Mouse (Mus musculus) neural tube, embryonic 13.5 days (tissue): Measurements from ENCODE around the gene Tmem54. TPM values are rescaled to one million over a fixed set of nuclear protein-coding genes. Genes with fewer than 3 reads are reported as not detected.

ENCODE experiments used
- ATAC-seq: fragments of 200-750 bp; cut with Nextera tagmentation; 2 replicates; pipeline ENCODE4 v1.8.0; 2017; ENCODE audit warnings: low read depth, mild to moderate bottlenecking, moderate TSS enrichment, moderate library complexity
- H3K27ac ChIP-seq: fragments of 300-500 bp; sonication (generic); replicated peaks from 2 replicates; pipeline ENCODE4 v1.5.1; 2015; ENCODE audit warnings: moderate library complexity, mild to moderate bottlenecking, inconsistent platforms
- H3K27me3 ChIP-seq: fragments of 300-500 bp; sonication (generic); 2 replicates; pipeline ENCODE4 v1.6.1; 2015; ENCODE audit warnings: mild to moderate bottlenecking, inconsistent platforms
- H3K36me3 ChIP-seq: fragments of 300-500 bp; sonication (generic); 2 replicates; pipeline ENCODE4 v1.6.1; 2015; ENCODE audit warnings: mild to moderate bottlenecking, inconsistent platforms
- H3K4me1 ChIP-seq: fragments of 300-500 bp; sonication (generic); replicated peaks from 2 replicates; pipeline ENCODE4 v1.6.1; 2015; ENCODE audit warnings: inconsistent platforms
- H3K4me2 ChIP-seq: fragments of 300-500 bp; sonication (generic); 2 replicates; pipeline ENCODE4 v1.6.1; 2015; ENCODE audit warnings: inconsistent platforms, mild to moderate bottlenecking, moderate library complexity
- H3K4me3 ChIP-seq: fragments of 300-500 bp; sonication (generic); 2 replicates; pipeline ENCODE4 v1.5.1; 2015; ENCODE audit warnings: mild to moderate bottlenecking, inconsistent platforms
- H3K9ac ChIP-seq: fragments of 300-500 bp; sonication (generic); 2 replicates; pipeline ENCODE4 v1.6.1; 2015; ENCODE audit warnings: moderate library complexity, mild to moderate bottlenecking, inconsistent platforms
- H3K9me3 ChIP-seq: fragments of 300-500 bp; sonication (generic); 2 replicates; pipeline ENCODE4 v1.6.1; 2016; ENCODE audit warnings: inconsistent platforms
- WGBS: fragments of 180-500 bp; shearing (Covaris S2); methylation state at CpG from one replicate; pipeline ENCODE4 v1.1.7; 2015; 5-methylcytosine and 5-hydroxymethylcytosine counted together
- polyA plus RNA-seq: library from polyadenylated mRNA; unstranded; fragments of >200 nt; fragmentation: Nextera tagmentation; extraction: Ambion mirVana; gene quantifications from 2 replicates; pipeline ENCODE4 v1.2.1, GENCODE M21; 2015

The Tmem54 gene
- 0.39 TPM in 1 of 2 replicates, not detected in the other for polyA plus RNA-seq

DNA sequence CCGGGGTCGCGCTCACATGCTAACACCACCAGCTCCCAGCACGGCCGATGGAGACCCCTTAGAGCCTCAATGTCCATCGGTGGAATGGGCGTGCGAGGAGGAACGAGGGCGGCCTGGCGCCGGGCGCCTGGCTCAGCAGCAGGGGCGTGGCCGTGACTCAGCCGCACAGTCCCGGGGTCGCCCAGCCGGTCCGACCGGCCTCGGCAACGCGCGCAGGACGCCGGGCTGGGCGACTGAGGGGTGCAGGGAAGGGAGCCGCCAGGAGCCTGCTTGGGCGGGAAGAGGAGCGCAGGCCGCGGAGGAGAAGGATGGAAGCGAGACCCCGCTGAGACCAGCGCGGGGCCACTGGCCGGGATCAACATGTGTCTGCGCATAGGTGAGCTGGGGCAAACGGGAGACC, at the start of gene Tmem54:
Gene Tmem54 (plus strand): TSS at position 193 of the 400 bp plus-strand sequence.
- peak within 1 kb of the TSS; percentile 14; the same call in 1 of the 2 replicates for H3K4me3 ChIP-seq
- peak within 1 kb of the TSS; percentile 46 for H3K4me2 ChIP-seq
- H3K9ac ChIP-seq, result peak within 1 kb of the TSS; percentile 35; the same call in 1 of the 2 replicates
- H3K36me3 ChIP-seq, result no peaks in the 10 kb centered on the region
- ATAC-seq, result no peak
- H3K27me3 ChIP-seq, result peaks cover 57% of the 10 kb centered on the region
- no peak within 1 kb of the TSS for H3K27ac ChIP-seq
- WGBS, result 2% methylated on average over 40 of the region's 40 CpGs
- H3K4me1 ChIP-seq, result peaks cover 7% of the 10 kb centered on the region; the same call in 1 of the 2 replicates
- H3K9me3 ChIP-seq, result no peaks in the 10 kb centered on the region

DNA sequence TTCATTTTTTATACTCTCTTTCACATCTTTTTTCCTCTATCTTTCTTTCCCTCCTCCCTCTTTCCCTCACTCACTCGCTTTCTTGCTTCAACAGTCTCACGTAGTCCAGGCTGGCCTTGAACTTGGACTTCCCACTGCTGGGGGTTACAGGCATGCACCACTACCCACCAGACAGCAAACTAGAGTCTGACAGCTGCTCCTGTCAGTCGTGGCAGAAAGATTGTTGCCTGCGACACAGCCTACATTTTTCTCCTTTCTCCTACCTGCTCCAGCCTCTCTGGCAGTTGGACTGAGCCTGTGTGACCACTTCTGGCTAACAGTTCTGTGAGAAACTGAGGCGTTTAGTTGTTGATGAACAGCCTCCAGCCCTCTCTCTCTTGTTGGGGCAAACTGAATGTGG, 49.8 kb upstream of the Tmem54 start:
- 89% methylated on average over 5 of the region's 5 CpGs for WGBS
- H3K4me3 ChIP-seq, result no peak overlapping the region
- no peak overlapping the region for H3K27ac ChIP-seq
- H3K4me2 ChIP-seq, result no peak overlapping the region
- peaks cover 23% of the 10 kb centered on the region for H3K4me1 ChIP-seq
- H3K27me3 ChIP-seq, result peaks cover 19% of the 10 kb centered on the region
- no peak for ATAC-seq
- H3K36me3 ChIP-seq, result no peaks in the 10 kb centered on the region
- H3K9me3 ChIP-seq, result no peaks in the 10 kb centered on the region
- H3K9ac ChIP-seq, result no peak overlapping the region

DNA sequence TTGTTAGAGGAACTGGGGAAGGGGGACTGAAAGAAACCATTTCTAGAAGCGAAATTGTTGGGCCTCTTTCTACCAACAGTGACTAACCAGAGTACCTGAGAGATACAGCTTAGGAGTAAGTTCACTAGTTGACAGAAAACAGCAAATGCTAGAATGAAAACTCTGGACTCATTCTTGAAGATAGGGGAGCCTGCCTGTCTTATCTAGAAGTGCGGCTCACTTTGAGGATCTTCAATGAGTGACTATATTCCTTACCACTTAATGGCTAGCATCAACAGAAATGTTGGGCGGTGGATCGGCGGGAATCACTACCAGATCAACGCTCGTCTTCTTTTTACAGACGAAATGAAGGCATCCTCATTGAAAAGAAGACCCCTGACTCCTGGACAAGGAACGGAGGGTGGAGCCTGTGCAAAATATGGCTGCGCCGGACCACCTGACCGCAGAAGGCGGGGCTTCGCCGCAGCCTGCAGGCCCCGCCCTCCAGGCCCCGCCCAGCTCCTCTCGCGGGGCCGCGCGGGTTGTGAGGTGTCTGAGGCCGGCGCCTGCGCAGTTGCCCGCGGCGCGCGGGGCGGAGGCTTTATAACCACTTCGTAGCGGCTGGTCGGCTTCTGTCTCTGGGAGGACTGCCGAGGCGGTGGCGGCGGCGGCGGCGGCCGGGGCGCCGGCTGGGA, 47.7 kb upstream of the Tmem54 start:
- Histone ChIP-seq H3K36me3 (no peaks in the 10 kb centered on the region), H3K27ac (peak overlapping the region; percentile 95), H3K4me2 (peak overlapping the region; percentile 95), H3K4me3 (peak overlapping the region; percentile 87), H3K9ac (peak overlapping the region; percentile 97), H3K27me3 (0 out of 2 replicates have a peak, but pooled peaks cover 7% of the 10 kb centered on the region), H3K9me3 (no peaks in the 10 kb centered on the region), H3K4me1 (peaks cover 36% of the 10 kb centered on the region)
- 3% methylated on average over 44 of the region's 44 CpGs for WGBS
- peak; percentile 97 for ATAC-seq

DNA sequence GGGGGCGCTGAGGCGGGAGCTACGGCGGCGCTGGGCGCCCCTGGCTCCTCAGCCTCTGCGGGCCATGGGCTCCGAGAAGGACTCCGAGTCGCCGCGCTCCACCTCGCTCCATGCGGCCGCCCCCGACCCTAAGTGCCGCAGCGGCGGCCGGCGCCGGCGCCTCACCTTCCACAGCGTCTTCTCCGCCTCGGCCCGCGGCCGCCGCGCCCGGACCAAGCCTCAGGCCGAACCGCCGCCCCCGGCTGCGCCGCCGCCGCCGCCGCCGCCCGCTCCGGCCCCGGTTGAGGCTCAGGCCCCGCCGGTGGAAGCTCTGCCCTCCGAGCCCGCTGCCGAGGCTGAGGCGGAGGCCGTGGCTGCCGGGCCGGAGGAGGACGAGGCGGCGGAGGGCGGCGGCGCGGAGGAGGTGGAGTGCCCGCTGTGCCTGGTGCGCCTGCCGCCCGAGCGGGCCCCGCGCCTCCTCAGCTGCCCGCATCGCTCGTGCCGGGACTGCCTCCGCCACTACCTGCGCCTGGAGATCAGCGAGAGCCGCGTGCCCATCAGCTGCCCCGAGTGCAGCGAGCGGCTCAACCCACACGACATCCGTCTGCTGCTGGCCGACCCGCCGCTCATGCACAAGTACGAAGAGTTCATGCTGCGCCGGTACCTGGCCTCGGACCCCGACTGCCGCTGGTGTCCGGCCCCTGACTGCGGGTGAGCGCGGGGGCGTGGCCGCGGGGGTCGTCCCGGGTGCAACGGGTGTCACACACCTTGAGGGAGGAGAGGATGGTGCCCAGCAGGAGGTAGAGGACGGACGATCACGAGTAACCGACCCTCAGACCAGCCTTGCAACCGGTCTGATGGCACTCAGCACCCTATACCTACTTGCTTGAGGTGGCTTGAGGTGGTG, 46.9 kb upstream of the Tmem54 start, which contains the start of gene Rnf19b:
Gene Rnf19b (plus strand): TSS at position 65 of the 886 bp plus-strand sequence.
- 0 out of 2 replicates have a peak, but pooled peaks cover 5% of the 10 kb centered on the region for H3K27me3 ChIP-seq
- ATAC-seq, result peak; percentile 66
- no peaks in the 10 kb centered on the region for H3K36me3 ChIP-seq
- peak within 1 kb of the TSS; percentile 97 for H3K9ac ChIP-seq
- peak within 1 kb of the TSS; percentile 87 for H3K4me3 ChIP-seq
- no peaks in the 10 kb centered on the region for H3K9me3 ChIP-seq
- H3K27ac ChIP-seq, result peak within 1 kb of the TSS; percentile 95
- H3K4me1 ChIP-seq, result peaks cover 37% of the 10 kb centered on the region
- WGBS, result under 1% methylated on average over 103 of the region's 107 CpGs
- H3K4me2 ChIP-seq, result peak within 1 kb of the TSS; percentile 95

DNA sequence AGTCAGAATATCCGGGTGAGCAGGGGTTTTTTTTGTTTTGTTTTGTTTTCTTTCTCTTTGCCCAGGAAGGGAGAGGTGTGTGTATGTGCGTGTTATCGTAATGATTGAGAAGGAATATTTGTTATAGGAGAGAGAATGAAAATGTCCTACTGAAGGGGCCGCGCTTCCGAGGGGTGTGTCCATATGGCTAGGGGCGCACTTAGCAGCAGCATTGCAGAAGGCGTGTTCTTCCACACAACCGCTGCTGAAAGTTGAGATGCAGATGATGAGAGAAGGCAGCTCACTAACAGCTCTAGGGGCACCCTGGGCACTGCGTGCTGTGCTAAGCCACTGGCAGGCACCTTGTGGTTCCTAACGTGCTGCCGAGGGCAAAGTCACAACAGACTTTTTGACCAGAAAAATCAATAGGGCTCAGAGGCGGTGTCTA, 46.2 kb upstream of the Tmem54 start:
- no peaks in the 10 kb centered on the region for H3K27me3 ChIP-seq
- H3K4me3 ChIP-seq, result peak overlapping the region; percentile 87
- ATAC-seq, result no peak
- peaks cover 37% of the 10 kb centered on the region for H3K4me1 ChIP-seq
- H3K4me2 ChIP-seq, result peak overlapping the region; percentile 95
- 3% methylated on average over 13 of the region's 13 CpGs for WGBS
- no peaks in the 10 kb centered on the region for H3K36me3 ChIP-seq
- H3K9me3 ChIP-seq, result no peaks in the 10 kb centered on the region
- peak overlapping the region; percentile 95; the same call in 1 of the 2 replicates for H3K27ac ChIP-seq
- H3K9ac ChIP-seq, result peak overlapping the region; percentile 97

DNA sequence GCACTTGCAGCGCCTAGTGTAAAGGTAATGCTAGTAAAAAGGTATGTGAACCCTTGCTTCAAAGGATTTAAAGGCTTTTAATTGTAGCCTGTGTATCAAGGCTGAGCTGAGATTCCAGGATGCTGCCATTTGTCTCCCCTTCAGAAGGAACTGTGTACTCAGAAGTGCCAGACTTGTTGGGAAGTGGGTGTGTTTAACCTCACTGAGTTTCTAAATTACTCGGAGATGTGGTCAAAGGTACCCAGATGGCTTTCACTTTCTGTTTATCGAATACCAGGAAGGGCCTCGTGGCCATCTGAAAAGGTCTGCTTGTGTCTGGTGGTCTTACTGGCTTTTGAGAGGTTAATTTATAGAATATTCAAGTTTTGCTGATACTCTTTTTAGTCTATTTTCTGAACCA, 45.4 kb upstream of the Tmem54 start:
- Histone ChIP-seq H3K27ac (no peak overlapping the region), H3K4me3 (peak overlapping the region; percentile 87), H3K9ac (peak overlapping the region; percentile 97), H3K27me3 (no peaks in the 10 kb centered on the region), H3K9me3 (no peaks in the 10 kb centered on the region), H3K4me1 (peaks cover 37% of the 10 kb centered on the region), H3K36me3 (no peaks in the 10 kb centered on the region), H3K4me2 (peak overlapping the region; percentile 95)
- 60% methylated on average over 4 of the region's 4 CpGs for WGBS
- no peak for ATAC-seq

DNA sequence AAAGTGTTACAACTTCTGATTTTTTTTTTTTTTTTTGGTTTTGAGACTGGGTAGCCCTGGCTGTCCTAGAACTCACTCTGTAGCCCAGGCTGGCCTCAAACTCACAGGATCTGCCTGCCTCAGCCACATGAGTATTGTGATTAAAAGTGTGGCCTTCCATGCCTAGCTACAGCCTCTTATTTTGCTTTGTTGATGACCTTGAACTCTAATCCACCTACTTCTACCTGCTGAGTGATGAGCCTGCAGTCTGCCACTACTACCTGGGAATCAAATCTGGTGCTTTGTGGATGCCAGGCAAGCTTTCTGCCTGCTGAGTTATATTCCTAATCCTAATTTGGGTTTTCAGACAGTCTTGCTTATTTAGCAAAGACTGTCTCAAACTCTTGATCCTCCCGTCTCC, 43.9 kb upstream of the Tmem54 start:
- no peak overlapping the region for H3K4me3 ChIP-seq
- H3K27ac ChIP-seq, result no peak overlapping the region
- ATAC-seq, result no peak
- 88% methylated on average over 1 of the region's 1 CpGs for WGBS
- H3K9me3 ChIP-seq, result no peaks in the 10 kb centered on the region
- no peaks in the 10 kb centered on the region for H3K27me3 ChIP-seq
- no peaks in the 10 kb centered on the region for H3K36me3 ChIP-seq
- H3K4me2 ChIP-seq, result no peak overlapping the region
- H3K4me1 ChIP-seq, result peaks cover 37% of the 10 kb centered on the region
- no peak overlapping the region for H3K9ac ChIP-seq

DNA sequence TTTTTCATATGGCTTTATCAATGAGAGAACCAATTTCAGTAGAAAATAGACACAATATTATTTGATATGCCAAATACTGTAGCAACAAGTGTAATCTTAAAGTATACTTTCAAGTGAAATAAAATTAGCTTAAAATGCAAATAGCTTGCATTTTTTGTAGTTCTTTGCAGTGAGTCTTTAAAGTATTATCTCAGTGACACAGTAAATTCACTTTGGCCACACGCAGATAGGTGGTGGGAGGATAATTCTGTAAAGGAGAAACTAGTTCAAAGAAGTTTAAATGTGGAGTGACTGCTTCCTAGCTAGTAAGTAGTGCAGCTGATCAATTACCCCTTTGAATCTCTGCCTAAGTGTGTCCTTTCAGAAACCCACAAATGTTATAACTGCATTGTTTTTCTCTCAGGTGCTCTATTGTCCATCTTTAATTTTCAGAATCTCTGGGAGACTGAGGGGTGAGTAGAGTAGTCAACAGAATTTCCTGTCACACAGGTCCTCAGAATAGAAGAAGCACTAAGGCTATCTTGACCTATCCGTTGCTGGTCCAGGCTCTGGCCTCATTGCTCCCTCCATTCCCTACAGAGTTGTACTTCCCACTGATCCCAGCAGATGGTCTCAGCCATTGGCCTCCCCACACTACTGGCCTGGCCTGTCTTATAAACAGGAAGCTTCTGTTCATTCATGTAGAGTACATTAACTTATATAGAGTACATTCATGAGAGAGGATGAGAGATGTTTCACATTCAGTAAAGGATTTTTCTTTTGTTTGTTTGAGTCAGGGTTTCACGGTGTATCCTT, 42.9 kb upstream of the Tmem54 start:
- ATAC-seq, result no peak
- H3K9ac ChIP-seq, result no peak overlapping the region
- no peak overlapping the region for H3K4me2 ChIP-seq
- H3K36me3 ChIP-seq, result no peaks in the 10 kb centered on the region
- peaks cover 32% of the 10 kb centered on the region for H3K4me1 ChIP-seq
- no peaks in the 10 kb centered on the region for H3K9me3 ChIP-seq
- no peak overlapping the region for H3K27ac ChIP-seq
- WGBS, result 88% methylated on average over 3 of the region's 3 CpGs
- H3K27me3 ChIP-seq, result no peaks in the 10 kb centered on the region
- H3K4me3 ChIP-seq, result no peak overlapping the region

DNA sequence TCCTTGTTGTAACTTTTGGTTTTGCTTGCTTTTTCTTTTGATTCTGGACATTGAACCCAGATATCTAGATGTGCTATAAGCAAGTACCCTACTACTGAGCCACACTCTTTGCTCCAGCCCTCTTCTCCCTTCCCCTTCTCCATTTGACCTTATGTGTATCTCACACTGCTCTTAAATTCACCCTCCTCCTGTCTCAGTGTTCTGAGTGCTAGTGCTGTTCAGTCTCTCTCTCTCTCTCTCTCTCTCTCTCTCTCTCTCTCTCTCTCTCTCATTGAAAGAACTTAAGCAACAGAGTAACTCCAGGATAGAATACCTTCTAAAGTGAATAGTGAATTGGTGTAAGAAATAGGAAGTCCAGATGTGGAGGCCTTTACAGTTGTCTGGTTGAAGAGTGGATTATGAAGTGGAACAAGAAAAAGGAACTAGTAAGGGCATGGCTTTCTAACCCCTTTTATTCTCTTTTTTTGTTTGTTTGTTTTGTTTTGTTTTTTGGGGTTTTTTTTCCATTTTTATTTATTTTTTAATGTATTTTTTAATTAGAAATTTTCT, 39.6 kb upstream of the Tmem54 start:
- no peaks in the 10 kb centered on the region for H3K27me3 ChIP-seq
- ATAC-seq, result no peak
- no peak overlapping the region for H3K9ac ChIP-seq
- H3K9me3 ChIP-seq, result no peaks in the 10 kb centered on the region
- H3K36me3 ChIP-seq, result no peaks in the 10 kb centered on the region
- H3K27ac ChIP-seq, result no peak overlapping the region
- H3K4me3 ChIP-seq, result no peak overlapping the region
- no peak overlapping the region for H3K4me2 ChIP-seq
- H3K4me1 ChIP-seq, result peaks cover 12% of the 10 kb centered on the region

DNA sequence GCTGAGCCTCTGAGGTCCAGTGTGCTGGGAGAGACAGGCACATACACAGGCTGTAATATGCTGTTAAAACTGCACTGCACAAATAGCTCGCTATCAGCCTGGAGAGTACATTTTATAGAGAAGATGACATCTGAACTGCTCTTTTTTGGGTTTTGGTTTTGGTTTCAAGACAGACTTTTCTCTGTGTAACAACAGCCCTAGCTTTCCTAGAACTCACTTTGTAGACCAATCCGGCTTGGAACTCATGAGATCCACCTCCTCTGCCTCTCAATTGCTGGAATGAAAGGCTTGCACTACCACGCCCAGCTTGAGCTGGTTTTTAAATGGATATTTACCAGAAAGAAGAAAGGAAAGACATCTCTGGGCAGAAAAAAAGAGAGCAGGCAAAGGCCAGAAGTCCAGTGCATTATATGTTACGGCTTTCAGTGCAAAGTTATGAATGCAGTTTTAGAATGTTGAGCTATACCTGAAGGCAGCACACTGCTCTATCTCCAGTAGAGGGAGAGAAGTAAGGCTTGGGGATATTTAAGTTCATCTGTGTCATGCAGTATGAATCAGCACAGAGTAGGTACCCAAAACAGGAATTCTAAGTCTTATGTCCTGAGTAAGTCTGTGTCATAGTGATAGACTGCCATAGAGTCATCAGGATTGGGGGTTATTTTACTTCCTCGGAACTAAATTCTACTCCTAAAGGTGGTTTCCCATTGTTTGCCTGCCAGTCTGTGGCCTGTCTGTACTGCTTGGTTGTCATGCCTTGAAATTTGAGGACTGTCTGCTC, 37.5 kb upstream of the Tmem54 start:
- Histone ChIP-seq H3K36me3 (no peaks in the 10 kb centered on the region), H3K4me3 (no peak overlapping the region), H3K9ac (no peak overlapping the region), H3K27ac (no peak overlapping the region), H3K9me3 (no peaks in the 10 kb centered on the region), H3K27me3 (no peaks in the 10 kb centered on the region), H3K4me2 (no peak overlapping the region), H3K4me1 (no peaks in the 10 kb centered on the region; the same call in 1 of the 2 replicates)
- WGBS, result 85% methylated on average over 5 of the region's 5 CpGs
- no peak for ATAC-seq

DNA sequence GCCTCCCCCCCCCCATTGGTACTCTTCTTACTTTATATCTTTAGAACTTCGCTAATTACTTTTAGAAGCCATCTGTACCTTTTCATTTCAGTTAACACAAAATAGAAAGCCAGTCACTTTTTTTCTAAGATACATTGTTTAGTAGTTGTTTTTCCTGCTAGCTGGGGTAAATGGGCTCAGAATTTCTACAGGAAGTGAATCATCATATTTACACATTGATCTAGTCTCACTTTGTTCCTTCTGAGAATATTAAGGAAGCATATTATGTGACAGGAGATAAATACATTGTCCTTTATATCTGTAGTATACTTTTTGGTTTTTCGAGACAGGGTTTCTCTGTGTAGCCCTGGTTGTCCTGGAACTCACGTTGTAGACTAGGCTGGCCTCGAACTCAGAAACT, 36.5 kb upstream of the Tmem54 start:
- Histone ChIP-seq H3K36me3 (peaks cover 6% of the 10 kb centered on the region), H3K9ac (no peak overlapping the region), H3K4me3 (no peak overlapping the region), H3K27me3 (no peaks in the 10 kb centered on the region), H3K4me2 (no peak overlapping the region), H3K27ac (no peak overlapping the region), H3K4me1 (no peaks in the 10 kb centered on the region; the same call in 1 of the 2 replicates), H3K9me3 (no peaks in the 10 kb centered on the region)
- ATAC-seq, result no peak
- 92% methylated on average over 4 of the region's 4 CpGs for WGBS
